Mouse (Mus musculus) thymus, adult 2 months (tissue): ENCODE results near the gene Fcho1. TPM values are rescaled to one million over a fixed set of nuclear protein-coding genes. Genes with fewer than 3 reads are reported as not detected.
A peak's percentile ranks its signal among the peaks of the same experiment; 100 is the strongest.
"Not testable (repeated sequence)": the region's sequence is repeated elsewhere in the genome, so short reads cannot be mapped to it uniquely, and the experiment has no call there.

Experiments
- DNase-seq: peaks from one replicate; pipeline ENCODE4 v3.0.0; 2021
- H3K27ac ChIP-seq: fragments of 200-500 bp; 2 replicates; pipeline ENCODE4 v1.5.1; 2012; ENCODE audit warnings: low read length, control low read depth; ENCODE audit not compliant: control insufficient read depth, insufficient read depth
- H3K27me3 ChIP-seq: fragments of 200-500 bp; 2 replicates; pipeline ENCODE4 v1.6.1; 2012; ENCODE audit warnings: mild to moderate bottlenecking, low read length, moderate library complexity, mixed read lengths; ENCODE audit not compliant: control insufficient read depth, insufficient read depth
- H3K36me3 ChIP-seq: fragments of 200-500 bp; 2 replicates; pipeline ENCODE4 v1.6.1; 2012; ENCODE audit warnings: mild to moderate bottlenecking, low read length, moderate library complexity; ENCODE audit not compliant: control insufficient read depth, insufficient read depth
- H3K4me1 ChIP-seq: fragments of 200-500 bp; replicated peaks from 2 replicates; pipeline ENCODE4 v1.6.1; 2012; ENCODE audit warnings: low read length; ENCODE audit not compliant: control insufficient read depth, insufficient read depth
- H3K4me3 ChIP-seq: fragments of 200-500 bp; 2 replicates; pipeline ENCODE4 v1.5.1; 2012; ENCODE audit warnings: mild to moderate bottlenecking, low read length, control low read depth, moderate library complexity; ENCODE audit not compliant: control insufficient read depth, insufficient read depth
- CTCF ChIP-seq: fragments of 200-500 bp; IDR thresholded peaks from 2 replicates; pipeline ENCODE4 v1.5.1; 2012; ENCODE audit warnings: mild to moderate bottlenecking, control low read depth, low read length, moderate library complexity, borderline replicate concordance; ENCODE audit not compliant: control insufficient read depth, poor library complexity, insufficient read depth; ENCODE audit errors: extremely low read depth
- POLR2A ChIP-seq: fragments of 200-500 bp; IDR thresholded peaks from 2 replicates; pipeline ENCODE4 v1.6.1; 2012; ENCODE audit warnings: mild to moderate bottlenecking, low read length, control low read depth, moderate library complexity; ENCODE audit not compliant: control insufficient read depth, poor library complexity, insufficient read depth; ENCODE audit errors: extremely low read depth
- WGBS: fragments of 180-500 bp; shearing (Covaris S2); methylation state at CpG from one replicate; pipeline ENCODE4 v1.1.7; 2018; 5-methylcytosine and 5-hydroxymethylcytosine counted together
- polyA plus RNA-seq: library from polyadenylated mRNA; depleted of rRNA; stranded (reverse); fragments of >200 nt; gene quantifications from 2 replicates; pipeline ENCODE4 v1.2.3, GENCODE M21; 2012; rRNA removed

Gene Fcho1
- polyA plus RNA-seq: 767 and 809 TPM in 2 replicates

DNA sequence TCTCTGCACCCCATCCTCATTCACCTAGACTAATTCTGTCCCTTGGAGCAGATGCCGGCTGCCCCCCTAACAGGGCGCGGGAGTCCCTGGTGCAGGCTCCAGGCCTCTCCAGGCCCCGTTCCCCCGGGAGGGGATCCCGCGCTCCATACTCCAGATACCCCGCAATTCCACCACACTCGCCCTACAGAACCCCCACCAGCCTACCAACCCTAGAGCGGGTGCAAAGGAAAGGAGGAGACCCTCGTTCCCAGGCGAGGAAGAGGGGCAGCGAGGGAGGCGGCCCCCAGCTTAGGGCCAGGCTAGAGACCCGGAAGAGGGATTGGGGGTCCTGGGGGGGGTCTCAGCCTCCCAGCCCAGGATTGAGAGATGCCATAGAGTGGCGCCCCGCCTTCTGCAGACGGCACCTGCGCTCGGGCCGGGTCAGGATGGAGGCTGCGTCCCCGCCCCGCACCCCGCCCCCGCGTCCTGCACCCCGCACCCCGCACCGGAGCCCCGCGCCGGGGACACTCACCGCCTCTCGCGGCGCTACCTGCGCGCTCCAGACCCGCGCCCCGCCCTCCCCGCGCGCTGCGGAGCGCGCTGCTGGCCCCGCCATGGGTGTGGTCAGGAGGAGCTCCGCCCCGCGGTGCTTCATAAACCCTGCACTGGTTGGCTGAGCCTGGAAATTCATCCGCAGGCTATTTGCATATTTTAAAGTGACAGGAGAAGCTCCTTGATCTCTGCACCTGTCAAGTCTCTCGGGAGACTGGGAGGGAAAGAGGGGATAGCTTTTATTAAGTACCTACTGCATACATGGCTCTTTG, at the start of gene Fcho1:
Gene Fcho1 (minus strand): TSS at position 595 of the 803 bp plus-strand sequence.
- Histone ChIP-seq H3K4me3 (peak within 1 kb of the TSS; percentile 77), H3K4me1 (peaks cover 58% of the 10 kb centered on the region), H3K27ac (peak within 1 kb of the TSS; percentile 94), H3K36me3 (0 out of 2 replicates have a peak, but pooled peaks cover 3% of the 10 kb centered on the region), H3K27me3 (no peaks in the 10 kb centered on the region)
- under 1% methylated on average over 54 of the region's 54 CpGs for WGBS
- TF ChIP-seq CTCF (peak; percentile 39; the same call in 1 of the 2 replicates), POLR2A (peak; percentile 71)
- DNase-seq: peak; percentile 93

DNA sequence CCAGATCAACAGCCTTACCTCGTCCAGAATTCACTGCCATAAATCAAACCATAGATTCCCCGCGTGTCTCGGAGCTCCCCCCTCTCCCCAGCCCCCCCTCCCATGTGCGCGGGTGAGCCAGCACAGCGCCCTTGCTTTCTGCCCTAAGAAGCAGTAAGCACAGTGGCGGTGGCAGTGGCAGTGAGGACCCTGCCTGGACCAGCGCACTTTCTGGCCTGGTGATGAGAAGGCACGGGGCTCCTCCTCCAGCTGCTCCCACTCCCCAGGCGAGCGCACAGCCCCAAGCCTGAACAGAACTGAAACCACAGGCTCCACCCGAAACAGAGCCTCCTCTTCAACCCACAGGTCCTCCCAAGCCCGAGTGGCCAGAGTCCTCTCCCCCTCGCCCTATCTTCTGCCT, 45.8 kb upstream of the Fcho1 start:
- Histone ChIP-seq H3K36me3 (no peaks in the 10 kb centered on the region), H3K27me3 (no peaks in the 10 kb centered on the region), H3K4me1 (no peaks in the 10 kb centered on the region), H3K27ac (no peak overlapping the region), H3K4me3 (no peak overlapping the region)
- 94% methylated on average over 15 of the region's 15 CpGs for WGBS
- no peak for TF ChIP-seq CTCF
- no peak for TF ChIP-seq POLR2A
- no peak for DNase-seq

DNA sequence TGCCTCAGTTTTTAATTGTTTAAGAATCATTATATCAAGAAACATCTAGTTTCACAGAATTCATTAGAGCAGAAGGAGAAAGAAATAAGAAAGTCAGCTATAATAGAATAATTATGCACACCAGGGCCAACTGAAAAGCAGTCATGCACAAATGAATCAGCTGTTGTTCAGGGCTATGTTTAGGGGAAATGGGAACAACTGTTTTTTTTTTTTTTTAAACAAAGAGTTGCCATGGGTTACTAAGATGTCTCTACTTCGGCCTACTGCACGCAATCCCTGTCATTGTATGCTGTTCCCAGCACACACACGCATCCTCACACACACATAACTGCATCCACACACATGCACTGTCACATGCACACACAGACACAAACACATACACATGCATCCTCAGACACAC, 33.3 kb upstream of the Fcho1 start:
- no peak overlapping the region for H3K4me3 ChIP-seq
- no peaks in the 10 kb centered on the region for H3K36me3 ChIP-seq
- no peaks in the 10 kb centered on the region for H3K27me3 ChIP-seq
- no peaks in the 10 kb centered on the region for H3K4me1 ChIP-seq
- H3K27ac ChIP-seq: no peak overlapping the region
- TF ChIP-seq POLR2A (no peak), CTCF (no peak)
- DNase-seq: no peak
- 96% methylated on average over 3 of the region's 3 CpGs for WGBS

DNA sequence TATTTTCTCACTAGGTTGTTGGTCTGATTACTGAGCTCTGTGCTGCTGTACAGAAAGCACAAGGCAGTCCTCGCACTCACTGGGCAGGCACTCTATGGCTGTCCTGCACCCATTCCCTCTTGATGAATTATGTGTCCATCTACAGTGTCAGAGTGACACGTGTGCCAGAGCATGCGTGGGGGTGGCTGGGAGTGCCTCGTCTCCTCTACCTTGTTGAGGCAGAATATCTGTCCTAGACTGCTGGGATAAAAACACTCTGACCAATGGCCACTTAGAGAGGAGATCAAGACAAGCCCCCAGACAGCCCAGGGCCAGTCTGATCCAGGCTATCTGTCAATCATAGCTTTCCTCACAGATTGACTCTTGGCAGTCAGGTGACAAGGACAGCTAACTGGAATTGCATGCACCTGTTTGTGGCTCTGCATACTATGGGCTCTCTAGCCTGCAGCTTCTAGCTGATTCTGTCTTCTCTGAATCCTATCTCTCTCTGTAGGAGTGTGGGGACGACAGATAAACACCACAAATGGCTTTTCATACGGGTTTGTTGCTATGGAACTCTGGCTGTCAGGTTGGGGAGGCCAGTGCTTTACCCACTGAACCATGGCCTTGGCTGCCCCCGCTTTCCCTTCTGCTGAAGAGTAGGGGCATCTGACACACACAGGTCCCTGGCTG, 27.5 kb upstream of the Fcho1 start:
- H3K27ac ChIP-seq, DNase-seq, H3K4me3 ChIP-seq, H3K27me3 ChIP-seq, H3K36me3 ChIP-seq, H3K4me1 ChIP-seq: not testable (repeated sequence)
- 87% methylated on average over 7 of the region's 7 CpGs for WGBS

DNA sequence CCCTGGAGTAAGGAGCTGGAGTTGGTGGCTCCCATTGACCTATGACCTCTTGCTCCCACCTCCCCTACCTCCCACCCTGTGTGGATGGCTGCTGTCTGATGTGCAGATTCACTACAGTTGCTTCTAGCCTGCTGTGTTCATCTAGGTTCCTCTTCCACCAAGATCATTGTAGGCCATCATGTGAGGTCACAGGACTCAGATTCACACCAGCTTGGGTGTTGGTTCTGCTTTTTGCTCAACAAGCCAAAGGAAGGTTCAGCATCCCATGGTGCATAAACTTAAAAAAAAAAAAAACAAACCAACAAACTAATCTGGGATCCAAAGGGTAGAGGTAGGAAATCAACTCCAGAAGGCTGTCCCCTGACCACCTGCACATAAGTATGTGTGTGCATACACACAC, 26.7 kb upstream of the Fcho1 start:
- H3K27ac ChIP-seq, H3K27me3 ChIP-seq, H3K4me1 ChIP-seq, DNase-seq, H3K36me3 ChIP-seq, H3K4me3 ChIP-seq: not testable (repeated sequence)

DNA sequence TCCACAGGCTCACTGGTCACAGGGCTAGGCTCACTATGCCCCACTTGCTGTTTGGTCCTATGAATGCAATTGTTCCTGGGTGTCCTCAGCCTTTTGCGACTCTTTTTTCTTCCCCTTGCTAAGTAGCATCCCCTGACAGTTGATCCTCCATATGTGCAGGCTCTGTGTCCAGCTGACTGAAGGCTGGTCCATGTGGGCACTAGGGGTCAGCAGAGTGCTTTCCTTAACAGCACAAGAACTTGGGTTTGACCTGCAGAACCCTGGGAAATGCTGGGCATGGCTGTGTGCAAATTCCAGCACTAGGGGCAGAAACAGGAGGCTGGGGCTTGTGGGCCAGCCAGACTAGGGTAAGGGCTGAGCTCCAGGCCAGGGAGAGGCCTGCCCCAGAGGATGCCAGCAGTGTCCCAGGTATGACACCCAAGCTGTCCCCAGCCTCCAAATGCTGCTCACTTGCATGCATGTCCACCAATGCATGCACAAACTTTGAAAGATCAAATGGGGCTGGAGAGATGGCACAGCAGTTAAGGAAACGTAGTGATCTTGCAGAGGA, 25.9 kb upstream of the Fcho1 start:
- not testable (repeated sequence) for H3K4me1 ChIP-seq, H3K27me3 ChIP-seq, H3K4me3 ChIP-seq, DNase-seq, H3K36me3 ChIP-seq, H3K27ac ChIP-seq
- WGBS: 84% methylated on average over 2 of the region's 2 CpGs

DNA sequence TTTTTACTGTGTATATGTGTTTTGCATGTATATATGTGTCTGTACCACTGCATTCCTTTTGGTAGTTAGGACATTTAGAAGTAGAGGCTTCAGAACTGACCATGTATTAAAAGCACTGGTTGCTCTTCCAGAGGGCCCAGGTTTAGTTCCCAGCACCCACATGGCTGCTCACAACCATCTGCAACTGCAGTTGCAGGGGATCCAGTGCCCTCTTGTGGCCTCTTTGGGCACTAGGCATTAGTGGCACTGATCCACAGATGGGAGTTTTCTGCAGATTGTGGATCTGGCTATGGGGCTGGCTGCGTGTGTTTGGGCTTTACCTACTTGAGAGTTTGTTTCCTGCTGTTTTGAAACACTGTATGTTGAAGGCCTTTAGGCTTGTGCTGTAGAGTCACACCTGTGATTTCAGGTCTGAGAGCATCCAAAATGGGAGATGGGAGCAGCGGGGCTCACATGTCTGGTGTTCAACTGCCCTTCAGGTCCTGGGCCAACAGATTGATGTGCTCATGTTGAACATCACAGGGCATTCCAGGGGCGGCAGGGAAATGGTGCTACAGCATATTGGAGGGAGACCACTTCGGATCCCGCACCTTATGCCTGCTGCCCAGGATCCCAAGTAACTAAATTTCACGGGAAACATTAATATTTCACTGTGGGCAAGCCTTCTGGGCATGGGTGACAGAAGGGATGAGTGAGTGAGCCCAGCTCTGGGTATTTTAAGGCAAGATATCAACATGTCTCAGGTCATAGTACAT, 24.0 kb upstream of the Fcho1 start:
- H3K36me3 ChIP-seq, H3K4me3 ChIP-seq, H3K4me1 ChIP-seq, H3K27me3 ChIP-seq, DNase-seq, H3K27ac ChIP-seq: not testable (repeated sequence)
- 95% methylated on average over 6 of the region's 6 CpGs for WGBS

DNA sequence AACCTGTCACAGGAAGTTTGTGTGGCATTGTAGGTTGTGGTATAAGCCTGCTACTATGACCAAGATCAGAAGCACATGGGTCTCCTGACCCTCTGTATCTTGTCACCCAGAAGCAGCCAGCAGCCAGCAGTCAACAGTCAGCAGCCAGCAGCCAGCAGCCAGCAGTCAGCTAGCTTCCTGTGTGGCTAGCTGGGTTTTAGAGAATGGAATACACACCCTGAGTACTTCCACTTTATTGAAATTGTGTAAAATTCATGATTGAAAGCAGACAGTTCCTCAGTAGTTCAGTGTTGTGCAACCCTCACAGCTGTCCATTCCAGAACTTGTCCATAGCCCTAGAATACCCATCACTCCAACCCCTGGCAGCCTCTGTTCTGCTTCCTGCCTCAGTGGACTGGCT, 21.6 kb upstream of the Fcho1 start:
- not testable (repeated sequence) for DNase-seq, H3K4me1 ChIP-seq, H3K27me3 ChIP-seq, H3K4me3 ChIP-seq, H3K36me3 ChIP-seq, H3K27ac ChIP-seq
